Mouse (Mus musculus): ENCODE results near the gene Pphln1.

DNA sequence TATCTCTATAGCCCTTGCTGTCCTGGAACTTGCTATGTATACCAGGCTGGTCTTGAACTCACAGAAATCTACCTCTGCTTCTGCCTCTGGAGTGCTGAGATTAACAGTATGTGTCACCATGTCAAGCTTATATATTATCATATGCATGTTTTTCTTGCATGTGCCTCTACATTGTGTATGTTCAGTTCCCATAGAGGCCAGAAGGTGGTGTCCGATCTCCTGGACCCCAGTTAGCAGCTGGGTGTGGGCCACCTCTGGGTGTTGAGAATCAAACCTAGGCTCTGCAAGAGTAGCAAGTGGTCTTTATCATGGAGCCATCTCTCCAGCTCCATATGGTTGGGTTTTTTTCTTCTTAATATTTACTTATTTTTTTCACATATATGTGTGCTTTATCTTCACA, 24.4 kb downstream of the Pphln1 start:
- TF ChIP-seq CTCF (IDR thresholded peaks at IDR 0.05; ENCODE audit: insufficient read depth, low read depth, low read length) (no peak), POLR2A (IDR thresholded peaks at IDR 0.05; ENCODE audit: insufficient read depth, low read depth, low read length) (no peak)

Measured in olfactory bulb, adult 2 months (tissue).